Mouse (Mus musculus) embryonic fibroblast, embryonic 13.5 days (primary cell): ENCODE results near the gene Gm20388.

Source experiments
- CTCF ChIP-seq: IDR thresholded peaks from 2 replicates; pipeline ENCODE4 v1.5.1; 2011; ENCODE audit warnings: mild to moderate bottlenecking, control low read depth, low read length, moderate library complexity, borderline replicate concordance; ENCODE audit not compliant: insufficient read depth
- POLR2A ChIP-seq: IDR thresholded peaks from 2 replicates; pipeline ENCODE4 v1.6.1; 2011; ENCODE audit warnings: low read depth, mild to moderate bottlenecking, control low read depth, low read length, moderate library complexity

DNA sequence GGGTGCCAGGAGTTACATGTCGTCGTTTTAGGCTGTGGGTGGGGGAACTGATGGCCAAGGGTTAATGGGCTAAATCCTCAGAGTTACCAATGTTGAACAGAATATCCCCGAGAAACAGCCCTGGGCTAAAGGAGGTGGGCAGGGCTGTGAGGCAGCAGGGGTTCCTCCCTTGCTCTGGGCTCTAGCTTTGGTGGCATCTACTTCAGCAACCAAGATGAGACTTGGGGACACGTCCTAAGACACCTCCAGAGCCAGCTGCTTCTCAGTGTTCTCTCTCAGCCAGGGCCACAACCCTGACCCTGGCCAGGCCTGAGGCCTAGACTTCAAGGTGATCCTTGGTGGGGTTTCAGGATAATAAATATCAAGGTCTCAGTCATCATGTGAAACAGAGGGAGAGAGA, 3228.1 kb downstream of the Gm20388 start:
- no peak for TF ChIP-seq POLR2A
- no peak for TF ChIP-seq CTCF
